Mouse (Mus musculus) skeletal muscle tissue, postnatal 0 days (tissue): ENCODE results near the gene Tvp23b. TPM values are rescaled to one million over a fixed set of nuclear protein-coding genes. Genes with fewer than 3 reads are reported as not detected.

Experiments used
- polyA plus RNA-seq: library from polyadenylated mRNA; unstranded; fragments of >200 nt; fragmentation: Nextera tagmentation; extraction: Ambion mirVana; gene quantifications from 2 replicates; pipeline ENCODE4 v1.2.1, GENCODE M21; 2015

Gene Tvp23b
- polyA plus RNA-seq = 30.8 and 36.7 TPM in 2 replicates

GRCm38 (mm10) chr11:62879220-62880048 lies at the start of gene Tvp23b:
Gene Tvp23b (plus strand): TSS chr11:62879455.

GRCm38 (mm10) chr11:62846961-62847654 lies 32.1 kb upstream of the Tvp23b start, which contains the start of gene Fbxw10:
Gene Fbxw10 (plus strand): TSS chr11:62847069.

GRCm38 (mm10) chr11:62951012-62951411 lies 71.8 kb downstream of the Tvp23b start, which contains the start of gene Cdrt4:
Gene Cdrt4 (plus strand): TSS chr11:62951193.

Other genes starting within 250 kb of the Tvp23b start
- 16.4 and 17.5 TPM in 2 replicates for gene Lrrc75a, start 230.9 kb upstream of the Tvp23b start, polyA plus RNA-seq
- gene Mmgt2, start 230.8 kb upstream of the Tvp23b start, polyA plus RNA-seq = 25.1 and 25.6 TPM in 2 replicates
- 2.5 and 2.9 TPM in 2 replicates for gene Zfp287, start 147.6 kb upstream of the Tvp23b start, polyA plus RNA-seq
- not detected in 2 replicates for gene Gm10428, start 126.4 kb upstream of the Tvp23b start, polyA plus RNA-seq
- 4.9 and 5.7 TPM in 2 replicates for gene Zfp286, start 90.0 kb upstream of the Tvp23b start, polyA plus RNA-seq
- gene Trim16, start 59.2 kb upstream of the Tvp23b start, polyA plus RNA-seq = 17.9 and 19.2 TPM in 2 replicates
- gene Fbxw10, start 32.4 kb upstream of the Tvp23b start, polyA plus RNA-seq = 0.43 and 0.58 TPM in 2 replicates
- gene Cdrt4, start 71.7 kb downstream of the Tvp23b start, polyA plus RNA-seq = 0.32 and 0.49 TPM in 2 replicates
- not detected in 2 replicates for gene Tekt3, start 182.2 kb downstream of the Tvp23b start, polyA plus RNA-seq
- 244 and 271 TPM in 2 replicates for gene Pmp22, start 249.5 kb downstream of the Tvp23b start, polyA plus RNA-seq